Mouse (Mus musculus) kidney, embryonic 15.5 days (tissue): ENCODE data around the gene Alg1. TPM values are rescaled to one million over a fixed set of nuclear protein-coding genes. Genes with fewer than 3 reads are reported as not detected.

ENCODE experiments used
- ATAC-seq: fragments of 200-750 bp; cut with Nextera tagmentation; replicated peaks from 2 replicates; pipeline ENCODE4 v1.8.0; 2017; ENCODE audit warnings: moderate TSS enrichment; ENCODE audit not compliant: low FRiP score
- H3K27ac ChIP-seq: fragments of 300-500 bp; sonication (generic); 2 replicates; pipeline ENCODE4 v1.5.1; 2015; ENCODE audit warnings: mild to moderate bottlenecking, inconsistent platforms
- H3K27me3 ChIP-seq: fragments of 300-500 bp; sonication (generic); 2 replicates; pipeline ENCODE4 v1.6.1; 2015; ENCODE audit warnings: inconsistent platforms
- H3K36me3 ChIP-seq: fragments of 300-500 bp; sonication (generic); 2 replicates; pipeline ENCODE4 v1.6.1; 2015; ENCODE audit warnings: inconsistent platforms
- H3K4me1 ChIP-seq: fragments of 300-500 bp; sonication (generic); 2 replicates; pipeline ENCODE4 v1.6.1; 2015; ENCODE audit warnings: inconsistent platforms
- H3K4me2 ChIP-seq: fragments of 300-500 bp; sonication (generic); 2 replicates; pipeline ENCODE4 v1.6.1; 2015; ENCODE audit warnings: moderate library complexity, mild to moderate bottlenecking, inconsistent platforms
- H3K4me3 ChIP-seq: fragments of 300-500 bp; sonication (generic); replicated peaks from 2 replicates; pipeline ENCODE4 v1.5.1; 2015; ENCODE audit warnings: mild to moderate bottlenecking, inconsistent platforms
- H3K9ac ChIP-seq: fragments of 300-500 bp; sonication (generic); 2 replicates; pipeline ENCODE4 v1.6.1; 2015; ENCODE audit warnings: mild to moderate bottlenecking, inconsistent platforms
- H3K9me3 ChIP-seq: fragments of 300-500 bp; sonication (generic); replicated peaks from 2 replicates; pipeline ENCODE4 v1.6.1; 2016; ENCODE audit warnings: inconsistent platforms
- WGBS: fragments of 180-500 bp; shearing (Covaris S2); methylation state at CpG from one replicate; pipeline ENCODE4 v1.1.7; 2015; ENCODE audit warnings: mixed read lengths; 5-methylcytosine and 5-hydroxymethylcytosine counted together
- polyA plus RNA-seq: library from polyadenylated mRNA; unstranded; fragments of >200 nt; fragmentation: Nextera tagmentation; extraction: Ambion mirVana; gene quantifications from 2 replicates; pipeline ENCODE4 v1.2.1, GENCODE M21; 2015

Alg1 gene
- polyA plus RNA-seq: 32.8 and 35.8 TPM in 2 replicates

DNA sequence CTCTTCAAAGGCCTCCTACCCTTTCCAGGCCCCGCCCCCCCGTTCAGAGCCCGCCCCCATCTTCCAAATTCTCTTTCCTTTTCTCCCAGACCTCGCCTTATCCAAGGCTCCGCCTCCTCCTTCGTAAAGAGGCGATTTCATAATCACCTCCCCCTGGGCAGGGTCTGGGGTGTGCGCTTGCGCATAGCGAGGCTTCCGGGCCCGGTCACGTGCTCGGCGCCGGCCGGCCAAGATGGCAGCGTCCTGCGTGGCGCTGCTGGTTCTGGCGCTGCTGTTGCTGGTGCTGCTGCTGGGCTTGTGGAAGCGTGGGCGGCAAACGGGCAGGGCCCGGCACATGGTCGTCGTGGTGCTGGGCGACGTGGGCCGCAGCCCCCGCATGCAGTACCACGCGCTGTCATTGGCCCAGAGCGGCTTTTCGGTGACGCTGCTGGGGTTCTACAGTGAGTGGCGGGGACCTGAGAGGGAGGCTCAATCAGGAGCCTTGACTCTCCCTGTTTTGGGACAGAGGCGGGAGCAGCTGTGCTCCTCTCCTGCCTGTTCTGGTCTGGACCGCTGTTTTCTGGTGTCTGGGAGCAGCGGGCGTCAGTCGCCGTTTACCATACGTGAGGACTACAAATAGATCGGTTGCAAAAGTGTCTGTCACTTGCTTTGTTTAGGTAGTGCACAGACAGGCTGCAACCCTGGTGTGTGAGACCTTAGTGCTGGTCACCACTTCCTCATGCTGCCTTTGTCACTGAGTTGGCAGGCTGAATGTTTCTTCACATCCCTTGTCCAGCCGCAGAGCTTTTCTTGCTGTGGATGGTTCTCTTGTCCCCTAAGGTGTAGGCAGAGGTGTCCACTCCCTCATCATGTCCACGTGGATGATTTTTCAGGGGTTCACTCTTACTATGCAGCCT, at the start of gene Alg1:
Alg1 (plus strand) TSS at position 204 of the 896 bp plus-strand sequence.
- Histone ChIP-seq H3K27ac (peak within 1 kb of the TSS; percentile 23; the same call in 1 of the 2 replicates), H3K36me3 (peaks cover 10% of the 10 kb centered on the region; the same call in 1 of the 2 replicates), H3K4me2 (peak within 1 kb of the TSS; percentile 86), H3K9me3 (0 out of 2 replicates have a peak, but pooled peaks cover 4% of the 10 kb centered on the region), H3K4me1 (peaks cover 13% of the 10 kb centered on the region), H3K9ac (peak within 1 kb of the TSS; percentile 62), H3K27me3 (no peaks in the 10 kb centered on the region), H3K4me3 (peak within 1 kb of the TSS; percentile 65)
- peak; percentile 97 for ATAC-seq
- 2% methylated on average over 47 of the region's 47 CpGs for WGBS

DNA sequence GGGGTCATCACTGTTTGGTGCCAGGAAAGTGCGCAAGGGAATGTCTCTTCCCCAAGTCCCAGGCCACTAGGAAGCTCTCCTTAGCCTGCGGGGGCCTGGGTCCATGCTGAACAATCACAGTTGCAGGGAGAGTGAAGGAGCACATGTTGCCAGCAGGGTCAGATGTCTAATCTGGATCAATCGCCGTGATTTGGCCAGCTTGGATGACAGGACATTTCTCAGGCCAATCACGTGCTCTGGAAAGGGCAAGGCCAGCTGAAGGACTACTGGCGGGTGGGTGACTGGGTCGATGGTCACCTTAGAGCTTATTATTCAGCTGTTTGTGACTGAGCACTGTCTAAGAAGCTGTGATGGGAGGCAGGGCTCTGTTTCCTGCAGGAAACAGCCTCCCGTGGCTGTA, 49.3 kb upstream of the Alg1 start:
- no peak for ATAC-seq
- no peaks in the 10 kb centered on the region for H3K4me1 ChIP-seq
- H3K27ac ChIP-seq: no peak overlapping the region
- H3K27me3 ChIP-seq: 0 out of 2 replicates have a peak, but pooled peaks cover 3% of the 10 kb centered on the region
- WGBS: 59% methylated on average over 8 of the region's 8 CpGs
- H3K9ac ChIP-seq: no peak overlapping the region
- H3K4me3 ChIP-seq: no peak overlapping the region
- H3K4me2 ChIP-seq: no peak overlapping the region
- no peaks in the 10 kb centered on the region for H3K36me3 ChIP-seq
- H3K9me3 ChIP-seq: no peaks in the 10 kb centered on the region

DNA sequence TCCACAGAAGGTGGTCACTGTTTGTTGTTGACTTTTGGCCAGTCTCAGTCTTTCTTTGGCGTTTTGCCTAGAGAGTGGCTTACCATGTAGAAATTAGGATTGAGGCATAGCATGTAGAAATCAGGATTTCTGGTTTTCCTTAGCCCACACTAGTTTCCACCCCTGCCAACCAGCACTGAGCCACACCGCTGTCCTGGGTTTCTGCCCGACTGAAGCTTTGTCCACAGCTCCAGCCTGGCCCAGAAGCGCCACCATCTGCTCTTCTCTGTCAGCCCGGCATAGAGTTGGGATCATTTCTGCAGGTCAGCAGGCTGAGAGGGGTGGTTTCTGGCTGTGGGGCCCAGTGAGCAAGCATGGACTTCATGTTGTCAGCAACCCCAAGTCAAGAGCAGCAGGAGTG, 48.5 kb upstream of the Alg1 start:
- H3K4me2 ChIP-seq: no peak overlapping the region
- H3K9me3 ChIP-seq: no peaks in the 10 kb centered on the region
- 81% methylated on average over 5 of the region's 5 CpGs for WGBS
- no peak overlapping the region for H3K9ac ChIP-seq
- H3K36me3 ChIP-seq: no peaks in the 10 kb centered on the region
- no peaks in the 10 kb centered on the region for H3K4me1 ChIP-seq
- no peak for ATAC-seq
- H3K27ac ChIP-seq: no peak overlapping the region
- 0 out of 2 replicates have a peak, but pooled peaks cover 3% of the 10 kb centered on the region for H3K27me3 ChIP-seq
- H3K4me3 ChIP-seq: no peak overlapping the region

DNA sequence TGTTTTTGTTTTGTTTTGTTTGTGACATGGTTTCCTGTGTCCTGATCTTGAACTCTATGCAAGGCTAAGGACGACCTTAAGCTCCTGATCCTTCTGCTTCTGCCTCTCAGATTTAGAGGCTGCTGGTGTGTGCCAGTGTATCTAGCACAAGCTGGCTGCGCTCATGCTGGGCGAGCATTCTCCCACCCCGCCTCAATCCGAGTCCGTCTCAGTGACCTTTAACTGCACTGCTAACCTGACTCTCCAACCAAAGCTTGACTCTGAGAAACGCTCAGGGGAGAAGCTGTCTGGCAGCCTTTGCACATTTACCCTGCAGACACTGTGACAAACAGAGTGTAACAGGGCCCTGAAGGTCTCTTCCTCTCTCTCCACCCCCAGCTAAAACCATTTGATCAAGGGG, 47.7 kb upstream of the Alg1 start:
- WGBS: 28% methylated on average over 7 of the region's 7 CpGs
- Histone ChIP-seq H3K27ac (no peak overlapping the region), H3K4me3 (no peak overlapping the region), H3K4me1 (no peaks in the 10 kb centered on the region), H3K4me2 (no peak overlapping the region), H3K9me3 (no peaks in the 10 kb centered on the region), H3K36me3 (no peaks in the 10 kb centered on the region), H3K9ac (no peak overlapping the region), H3K27me3 (0 out of 2 replicates have a peak, but pooled peaks cover 3% of the 10 kb centered on the region)
- no peak for ATAC-seq

DNA sequence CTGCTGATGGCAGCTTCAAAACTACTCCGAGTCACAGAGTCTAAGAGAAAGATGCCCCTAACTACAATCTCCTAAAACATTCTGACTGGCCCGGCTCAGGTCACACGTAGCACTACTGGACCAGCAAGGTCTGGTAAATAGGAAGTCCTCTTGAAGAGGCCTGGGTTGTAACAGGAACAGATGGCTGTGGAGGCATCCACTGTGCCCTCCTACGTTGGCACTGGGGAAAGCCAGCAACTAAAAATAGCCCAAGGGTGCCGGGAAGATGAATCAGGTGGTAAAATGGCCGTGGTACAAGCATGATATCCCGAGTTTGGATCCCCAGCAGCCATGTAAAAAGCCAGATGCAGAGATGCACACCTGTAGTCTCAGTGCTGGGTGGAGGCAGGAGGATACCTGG, 47.2 kb upstream of the Alg1 start:
- WGBS: 76% methylated on average over 7 of the region's 7 CpGs

DNA sequence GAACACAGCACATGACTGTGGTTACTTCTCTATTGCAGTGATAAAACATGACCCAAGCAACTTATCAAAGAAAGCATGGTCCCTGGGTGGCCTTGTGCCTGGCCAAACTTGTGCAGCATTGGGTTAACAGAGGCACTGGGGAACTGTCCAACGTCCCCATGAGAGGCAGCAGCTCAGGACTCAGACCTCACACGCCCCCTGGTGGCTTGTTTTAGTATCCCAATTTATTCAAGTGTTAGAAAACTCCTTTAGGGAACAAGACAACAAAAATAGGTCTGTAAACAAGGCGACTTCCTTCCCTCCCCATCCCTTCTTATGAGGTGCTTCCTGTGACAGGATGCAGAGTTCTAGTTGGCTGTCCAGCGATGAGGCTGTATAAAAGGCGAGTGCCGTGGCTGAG, 38.3 kb upstream of the Alg1 start:
- no peaks in the 10 kb centered on the region for H3K4me1 ChIP-seq
- H3K4me3 ChIP-seq: no peak overlapping the region
- WGBS: 30% methylated on average over 6 of the region's 6 CpGs
- H3K27me3 ChIP-seq: no peaks in the 10 kb centered on the region
- H3K36me3 ChIP-seq: peaks cover 26% of the 10 kb centered on the region
- H3K4me2 ChIP-seq: no peak overlapping the region
- no peak for ATAC-seq
- no peak overlapping the region for H3K27ac ChIP-seq
- no peaks in the 10 kb centered on the region for H3K9me3 ChIP-seq
- no peak overlapping the region for H3K9ac ChIP-seq

More for the DNA sequence above, 47.2 kb upstream of the Alg1 start:
- no peak overlapping the region for H3K4me2 ChIP-seq
- H3K36me3 ChIP-seq: no peaks in the 10 kb centered on the region
- H3K9me3 ChIP-seq: no peaks in the 10 kb centered on the region
- no peaks in the 10 kb centered on the region for H3K4me1 ChIP-seq
- H3K27me3 ChIP-seq: 0 out of 2 replicates have a peak, but pooled peaks cover 3% of the 10 kb centered on the region
- no peak overlapping the region for H3K27ac ChIP-seq
- H3K4me3 ChIP-seq: no peak overlapping the region
- no peak for ATAC-seq
- no peak overlapping the region for H3K9ac ChIP-seq

DNA sequence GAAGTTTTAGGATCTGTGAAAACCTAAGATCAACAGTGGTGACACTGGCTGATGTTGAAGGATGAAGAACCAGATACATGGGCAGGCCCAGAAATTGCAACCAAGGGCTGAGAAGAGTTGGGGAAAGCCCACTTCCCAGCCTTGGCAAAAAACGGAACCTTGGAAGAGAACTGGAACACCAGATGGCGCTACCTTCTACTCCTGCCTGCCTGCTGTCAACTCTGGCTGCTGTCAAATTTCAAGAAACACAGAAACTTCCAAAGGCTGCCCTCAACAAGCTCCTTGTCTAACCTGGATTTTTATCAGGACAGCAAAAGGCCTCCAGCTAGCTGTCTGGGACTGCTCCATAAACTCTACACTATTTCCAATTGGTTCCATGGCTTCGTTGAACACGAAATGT, 30.7 kb upstream of the Alg1 start:
- peak overlapping the region; percentile 89 for H3K4me2 ChIP-seq
- no peak for ATAC-seq
- WGBS: 12% methylated on average over 4 of the region's 4 CpGs

DNA sequence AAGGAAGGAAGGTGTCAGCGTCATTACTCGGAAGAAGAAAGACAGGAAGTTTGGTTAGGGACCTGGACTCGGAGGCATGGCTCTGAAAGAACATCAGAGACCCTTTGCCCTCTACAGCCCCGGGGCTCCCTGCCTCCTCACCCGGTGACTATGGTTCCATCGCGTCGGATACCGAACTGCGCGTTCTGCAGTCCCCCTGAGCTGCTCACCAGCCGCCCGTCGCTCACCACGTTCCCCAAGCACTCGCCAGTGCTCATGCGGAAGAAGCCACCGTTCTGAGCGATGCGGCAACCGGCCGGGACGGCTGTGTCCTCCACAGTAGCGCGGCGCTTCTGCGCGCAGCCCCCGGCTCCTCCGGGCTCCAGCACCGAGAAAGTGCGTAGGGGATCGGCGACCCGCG, 30.2 kb upstream of the Alg1 start:
- H3K9ac ChIP-seq: peak overlapping the region; percentile 60
- peak overlapping the region; percentile 89 for H3K4me2 ChIP-seq
- peak; percentile 47 for ATAC-seq
- H3K4me3 ChIP-seq: peak overlapping the region; percentile 96
- WGBS: under 1% methylated on average over 36 of the region's 36 CpGs
- H3K9me3 ChIP-seq: no peaks in the 10 kb centered on the region
- peaks cover 15% of the 10 kb centered on the region for H3K4me1 ChIP-seq
- peaks cover 22% of the 10 kb centered on the region for H3K36me3 ChIP-seq
- no peaks in the 10 kb centered on the region for H3K27me3 ChIP-seq
- no peak overlapping the region for H3K27ac ChIP-seq

More for the DNA sequence above, 30.7 kb upstream of the Alg1 start:
- Histone ChIP-seq H3K9ac (no peak overlapping the region), H3K4me1 (peaks cover 15% of the 10 kb centered on the region), H3K27me3 (no peaks in the 10 kb centered on the region), H3K36me3 (peaks cover 28% of the 10 kb centered on the region), H3K4me3 (peak overlapping the region; percentile 96), H3K9me3 (no peaks in the 10 kb centered on the region), H3K27ac (no peak overlapping the region)

DNA sequence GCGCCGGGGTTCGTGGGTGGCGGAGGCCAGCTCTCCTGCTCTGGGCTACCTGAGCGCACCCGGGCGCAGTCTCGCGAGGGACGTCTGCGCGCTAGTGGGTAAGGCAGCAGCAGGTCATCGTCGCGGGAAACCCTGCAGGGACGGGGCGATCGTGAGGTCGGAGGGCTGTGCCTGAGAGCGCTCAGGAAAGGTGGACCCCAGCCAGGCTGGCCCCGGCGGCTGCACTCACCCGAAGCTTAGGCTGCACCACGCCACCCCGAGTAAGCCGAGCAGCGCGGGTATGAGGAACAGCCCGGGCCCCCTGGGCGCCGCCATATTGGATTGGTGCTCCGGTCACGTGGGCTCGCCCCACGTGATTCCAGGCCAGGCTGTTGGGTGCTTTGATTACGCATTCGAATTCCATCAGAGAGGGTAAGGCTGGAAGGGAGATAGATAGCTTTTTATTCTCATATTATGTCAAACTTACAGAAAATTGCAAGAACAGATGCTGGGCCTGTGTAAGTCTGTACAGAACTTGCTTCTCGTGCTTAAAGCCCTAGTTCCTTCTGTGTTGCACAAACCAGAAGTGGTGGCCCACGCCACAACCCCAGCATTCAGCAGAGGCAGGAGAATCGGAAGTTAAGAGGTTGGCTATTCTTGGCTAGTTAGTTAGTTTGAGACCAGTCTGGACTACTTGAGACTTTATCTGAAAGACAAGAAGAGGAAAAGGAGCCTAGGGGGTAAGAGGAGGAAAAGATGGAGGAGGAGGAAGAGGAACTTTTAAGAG, 29.6 kb upstream of the Alg1 start, which contains the start of gene Nagpa:
Nagpa (minus strand) TSS at position 345 of the 766 bp plus-strand sequence.
- WGBS: 4% methylated on average over 38 of the region's 40 CpGs
- H3K4me1 ChIP-seq: peaks cover 15% of the 10 kb centered on the region
- H3K36me3 ChIP-seq: peaks cover 18% of the 10 kb centered on the region
- no peaks in the 10 kb centered on the region for H3K9me3 ChIP-seq
- H3K9ac ChIP-seq: peak within 1 kb of the TSS; percentile 60
- H3K4me3 ChIP-seq: peak within 1 kb of the TSS; percentile 96
- H3K27me3 ChIP-seq: no peaks in the 10 kb centered on the region
- 0 out of 2 replicates have a peak within 1 kb of the TSS, but pooled peaks have one; percentile 13 for H3K27ac ChIP-seq
- ATAC-seq: peak; percentile 87
- H3K4me2 ChIP-seq: peak within 1 kb of the TSS; percentile 89

DNA sequence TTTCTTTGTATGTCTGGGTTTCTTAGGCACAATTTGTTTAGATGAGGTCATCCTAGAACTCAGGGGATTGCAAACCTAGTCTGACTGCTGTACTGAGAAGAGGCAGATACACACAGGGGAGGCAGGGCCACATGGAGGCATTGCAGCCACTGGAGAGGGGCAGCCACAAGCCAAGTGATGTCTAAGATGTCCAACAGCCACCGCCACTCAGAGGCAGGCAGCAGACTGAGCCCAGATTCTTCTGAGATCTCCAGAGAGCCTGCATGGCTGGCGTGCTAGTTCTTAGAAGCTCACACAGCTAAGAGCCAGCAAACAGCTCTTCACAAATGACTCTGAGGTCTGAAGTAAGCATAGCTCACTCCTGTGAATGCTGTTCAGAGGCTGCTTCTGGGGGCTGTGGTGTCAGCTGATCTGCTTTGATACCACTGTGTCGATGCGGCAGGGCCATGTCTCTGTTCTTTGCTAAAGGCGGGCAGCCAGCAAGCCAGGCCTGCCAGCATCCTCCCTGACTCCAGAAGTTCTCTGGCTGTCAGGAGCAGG, 27.9 kb upstream of the Alg1 start:
- Histone ChIP-seq H3K9me3 (no peaks in the 10 kb centered on the region), H3K4me2 (no peak overlapping the region), H3K4me3 (no peak overlapping the region), H3K4me1 (peaks cover 15% of the 10 kb centered on the region), H3K27me3 (no peaks in the 10 kb centered on the region), H3K27ac (no peak overlapping the region), H3K36me3 (0 out of 2 replicates have a peak, but pooled peaks cover 4% of the 10 kb centered on the region), H3K9ac (no peak overlapping the region)
- 89% methylated on average over 5 of the region's 5 CpGs for WGBS
- ATAC-seq: no peak

DNA sequence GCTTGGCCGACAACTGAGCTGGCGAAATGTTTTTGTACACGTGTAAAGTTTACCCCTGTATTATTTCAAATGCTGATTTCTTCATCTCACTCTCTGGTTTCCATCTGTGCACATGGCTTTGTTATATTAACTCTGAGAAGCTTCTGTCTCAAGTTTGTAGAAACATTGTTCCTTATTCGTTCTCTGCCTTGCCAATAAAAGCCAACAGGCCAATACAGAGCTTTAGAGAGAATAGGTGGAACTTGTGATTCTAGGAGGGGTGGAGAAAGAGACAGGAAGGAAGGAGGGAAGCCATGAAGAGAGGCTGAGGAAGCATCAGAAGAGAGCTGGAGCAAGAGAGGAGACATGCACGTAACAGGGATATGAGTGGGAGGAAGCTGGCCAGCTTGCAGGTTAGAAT, 27.4 kb upstream of the Alg1 start:
- H3K4me3 ChIP-seq: no peak overlapping the region

More for the DNA sequence above, 27.4 kb upstream of the Alg1 start:
- Histone ChIP-seq H3K36me3 (0 out of 2 replicates have a peak, but pooled peaks cover 4% of the 10 kb centered on the region), H3K9me3 (no peaks in the 10 kb centered on the region), H3K9ac (no peak overlapping the region), H3K27ac (no peak overlapping the region), H3K27me3 (no peaks in the 10 kb centered on the region), H3K4me1 (peaks cover 15% of the 10 kb centered on the region), H3K4me2 (no peak overlapping the region)
- WGBS: 67% methylated on average over 5 of the region's 5 CpGs
- ATAC-seq: no peak
